Mouse (Mus musculus) adrenal gland, postnatal 10 days (tissue): ENCODE data around the gene Sptan1. TPM values are rescaled to one million over a fixed set of nuclear protein-coding genes. Genes with fewer than 3 reads are reported as not detected.
"Not testable (repeated sequence)": the region's sequence is repeated elsewhere in the genome, so short reads cannot be mapped to it uniquely, and the experiment has no call there.

Experiments
- DNase-seq: peaks from one replicate; pipeline ENCODE4 v3.0.0; 2021; ENCODE audit warnings: mixed read lengths
- total RNA-seq, 2 experiments: library from RNA; stranded (reverse); gene quantifications; 2 replicates each; pipeline ENCODE4 v1.2.3; 2021

Gene Sptan1
- total RNA-seq, 2 experiments from 2014 or later = 200 to 226 TPM

DNA sequence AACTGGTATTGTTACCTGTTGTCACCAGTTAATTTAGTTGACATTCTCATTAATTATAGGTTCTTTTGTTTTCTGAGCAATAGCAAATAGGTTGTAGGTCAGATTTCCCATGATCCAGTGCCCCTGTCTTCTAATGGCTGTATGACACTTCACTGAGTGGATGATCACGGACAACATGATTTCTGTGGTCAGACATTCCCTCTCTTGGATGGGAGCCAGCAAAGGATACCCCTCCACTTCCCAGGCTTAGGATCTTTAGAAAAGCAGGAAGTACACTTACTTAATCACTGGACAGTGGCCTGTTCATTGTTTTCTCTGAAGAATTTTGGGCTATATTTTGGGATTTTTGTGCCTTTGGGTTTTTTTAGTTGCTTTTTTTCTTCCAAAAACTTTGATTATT is 43.7 kb downstream of the Sptan1 start:
- DNase-seq = no peak

DNA sequence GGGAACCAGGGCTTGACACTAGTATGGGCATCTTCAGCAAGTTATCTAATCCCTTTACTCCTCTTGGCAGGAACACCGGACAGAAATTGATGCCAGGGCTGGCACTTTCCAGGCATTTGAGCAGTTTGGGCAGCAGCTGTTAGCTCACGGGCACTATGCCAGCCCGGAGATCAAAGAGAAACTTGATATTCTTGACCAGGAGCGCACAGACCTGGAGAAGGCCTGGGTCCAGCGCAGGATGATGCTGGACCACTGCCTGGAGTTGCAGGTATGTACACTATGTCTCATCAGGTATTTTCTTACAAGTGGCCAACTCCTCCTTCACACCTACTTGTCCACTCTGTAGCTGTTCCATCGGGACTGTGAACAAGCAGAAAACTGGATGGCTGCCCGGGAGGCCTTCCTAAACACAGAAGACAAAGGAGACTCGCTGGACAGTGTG is 45.5 kb downstream of the Sptan1 start:
- DNase-seq = peak; percentile 74

DNA sequence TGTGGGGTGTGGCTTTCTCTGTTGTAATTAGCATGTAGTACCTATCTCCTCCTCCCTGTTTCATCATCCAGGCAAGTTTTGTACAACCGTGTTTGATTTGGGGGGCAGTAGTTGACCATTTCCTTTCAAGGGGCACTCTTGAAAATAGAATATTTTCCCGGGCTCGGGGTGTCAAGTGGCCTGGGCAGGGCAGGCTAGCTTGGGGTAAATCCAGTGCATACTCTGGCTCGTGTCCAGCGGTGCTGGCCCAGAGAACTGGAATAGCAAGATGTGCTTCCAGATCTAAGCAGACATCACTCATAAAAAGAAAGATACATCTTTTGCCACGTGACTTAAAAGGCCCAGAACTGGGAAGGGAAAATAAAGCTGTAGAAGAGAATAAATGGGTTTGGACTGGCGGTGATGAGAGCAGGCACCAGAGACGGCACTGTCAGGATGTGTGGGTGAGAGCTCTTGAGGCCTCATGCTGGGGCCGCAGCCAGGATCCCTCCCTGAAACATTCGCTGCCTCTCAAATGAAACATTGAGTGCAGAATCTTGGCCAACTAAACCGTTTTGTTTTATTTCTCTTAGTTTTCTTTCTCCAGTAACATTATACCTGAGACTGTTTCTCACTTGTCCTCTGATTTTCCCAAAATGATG is 49.1 kb downstream of the Sptan1 start:
- DNase-seq = no peak

DNA sequence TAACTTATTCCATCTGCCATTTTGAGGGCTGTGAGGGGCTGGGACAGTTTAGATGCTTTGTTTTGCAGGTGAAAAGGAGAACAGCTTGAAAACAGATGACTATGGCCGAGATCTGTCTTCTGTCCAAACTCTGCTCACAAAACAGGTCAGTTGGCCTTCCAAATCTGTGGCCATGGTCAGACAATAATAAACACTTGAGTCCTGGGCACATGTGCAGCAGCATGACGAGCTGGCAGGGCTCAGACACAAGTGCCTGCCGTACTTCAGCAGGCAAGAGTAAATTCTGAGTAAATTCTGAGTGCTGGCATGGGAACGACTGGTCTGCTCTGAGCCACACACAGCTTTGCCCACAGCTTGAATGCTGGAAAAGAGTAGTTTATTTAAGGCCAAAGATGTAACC is 60.1 kb downstream of the Sptan1 start:
- DNase-seq = no peak

DNA sequence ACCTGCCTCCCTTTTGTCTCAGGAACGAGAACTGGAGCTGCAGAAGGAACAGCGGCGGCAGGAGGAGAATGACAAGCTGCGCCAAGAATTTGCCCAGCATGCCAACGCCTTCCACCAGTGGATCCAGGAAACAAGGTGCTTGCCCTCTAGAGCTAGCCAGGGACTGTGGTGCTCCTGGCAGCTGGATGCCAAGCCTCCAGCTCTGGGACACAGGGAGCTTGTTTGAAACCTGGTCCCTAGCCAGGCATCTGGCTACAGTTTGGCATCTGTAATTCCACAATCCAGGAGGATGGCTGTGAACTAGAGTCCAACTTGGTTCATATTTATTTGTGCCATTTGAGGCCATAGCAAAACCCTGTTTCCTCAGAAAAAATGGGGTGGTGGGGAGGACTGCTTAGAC is 61.6 kb downstream of the Sptan1 start:
- DNase-seq = peak; percentile 36

DNA sequence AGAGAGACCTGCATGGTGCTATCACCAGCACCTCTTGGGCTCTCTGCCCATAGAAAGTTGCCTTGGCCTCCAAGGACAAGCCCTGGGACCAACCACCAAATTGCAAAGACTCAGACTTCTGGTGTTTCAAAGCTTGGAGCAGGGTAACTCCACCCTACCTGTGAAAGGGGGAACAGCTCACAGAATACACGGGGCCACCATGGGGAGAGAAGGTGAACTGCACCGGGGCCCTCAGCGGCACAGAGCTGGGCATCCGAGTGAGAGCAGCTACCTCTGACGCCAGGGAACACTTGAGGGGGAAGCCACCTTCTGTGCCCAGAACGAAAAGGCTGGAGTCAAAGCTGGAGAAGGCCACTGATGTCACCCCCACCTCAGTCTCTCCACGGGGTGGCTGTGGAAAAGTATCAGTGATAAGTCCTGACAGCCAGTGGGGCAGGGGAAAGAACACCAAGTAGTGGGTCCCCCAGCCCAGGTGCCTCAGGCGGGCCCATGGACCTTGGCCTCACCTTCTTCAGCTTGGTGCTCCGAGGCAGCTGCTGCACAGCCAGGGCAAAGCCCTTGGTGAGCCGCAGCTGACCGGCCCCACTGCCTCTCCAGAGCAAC is 67.0 kb downstream of the Sptan1 start:
- DNase-seq = no peak

DNA sequence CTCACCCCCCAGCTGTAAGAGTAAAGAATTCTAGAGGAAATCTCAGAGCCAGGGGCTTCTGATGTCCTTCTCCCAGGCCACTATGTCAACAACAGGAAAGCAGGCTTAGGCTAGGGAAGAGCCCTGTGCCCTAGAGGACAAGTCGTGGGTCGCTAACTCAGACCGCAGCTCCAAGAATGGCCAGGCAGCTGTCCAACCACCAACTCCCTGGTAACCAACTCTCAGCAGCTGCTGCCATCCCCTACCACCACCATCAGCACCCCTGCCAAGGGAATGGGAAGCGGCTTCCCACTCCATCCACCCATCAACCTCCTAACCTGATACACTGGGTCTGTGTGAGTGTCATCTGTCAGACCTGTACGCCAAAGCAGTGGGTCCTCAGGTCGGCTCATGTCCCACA is 67.6 kb downstream of the Sptan1 start:
- DNase-seq = no peak

DNA sequence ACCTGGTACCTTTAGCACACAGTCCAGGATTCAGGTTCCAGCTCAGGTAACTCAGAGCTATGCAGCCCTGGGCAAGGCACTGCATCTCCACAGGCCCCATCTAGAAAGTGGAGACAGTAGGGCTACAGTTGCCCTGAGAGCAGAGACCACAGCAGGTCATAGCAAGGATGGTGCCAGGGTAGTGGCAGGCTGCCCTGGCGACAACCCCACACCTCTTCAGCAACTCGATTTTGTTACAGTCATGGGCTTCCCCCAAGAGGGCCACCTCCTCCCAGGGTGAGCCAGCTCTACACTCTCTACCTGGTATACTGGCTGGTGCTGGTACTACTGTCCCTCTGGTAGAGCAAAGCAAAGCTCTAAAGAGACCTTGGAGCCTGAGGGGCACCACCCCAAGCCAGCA is 72.4 kb downstream of the Sptan1 start:
- DNase-seq = peak; percentile 51

DNA sequence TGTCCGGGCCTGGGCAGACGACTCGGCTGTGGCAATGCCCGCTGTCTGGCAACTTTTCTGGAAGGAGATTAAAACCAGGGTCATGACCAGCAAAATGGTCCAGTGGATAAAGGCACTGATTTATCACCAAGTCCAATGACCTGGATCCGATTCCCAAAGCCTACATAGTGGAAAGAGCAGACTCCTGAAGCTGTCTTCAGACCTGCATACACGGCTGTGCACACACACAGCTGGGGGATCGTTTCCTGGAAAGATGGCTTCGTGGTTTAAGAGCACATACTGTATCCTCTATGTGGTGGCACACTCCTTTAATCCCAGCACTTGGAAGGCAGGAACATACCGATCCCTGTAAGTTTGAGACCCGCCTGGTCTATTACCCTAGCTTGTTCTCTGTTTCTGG is 73.0 kb downstream of the Sptan1 start:
- no peak for DNase-seq

DNA sequence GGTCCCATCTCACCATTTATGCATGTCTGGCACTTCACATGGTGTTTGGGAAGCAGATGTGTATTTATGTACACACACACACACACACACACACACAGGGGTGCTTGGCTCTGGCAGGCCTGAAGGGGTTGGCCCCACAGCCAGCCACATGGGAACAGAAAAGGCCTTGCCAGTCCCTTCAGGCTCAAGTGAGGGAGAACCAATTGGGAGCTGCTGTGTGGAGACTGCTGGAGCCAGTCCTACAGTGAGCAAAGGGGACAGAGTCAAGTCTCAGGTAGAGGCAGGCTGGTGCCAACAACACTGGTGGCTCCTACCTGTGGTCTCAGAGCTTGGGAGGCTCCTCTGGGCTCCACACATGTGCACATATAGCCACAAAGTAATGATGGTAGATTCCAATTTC is 74.3 kb downstream of the Sptan1 start:
- DNase-seq = peak; percentile 52

DNA sequence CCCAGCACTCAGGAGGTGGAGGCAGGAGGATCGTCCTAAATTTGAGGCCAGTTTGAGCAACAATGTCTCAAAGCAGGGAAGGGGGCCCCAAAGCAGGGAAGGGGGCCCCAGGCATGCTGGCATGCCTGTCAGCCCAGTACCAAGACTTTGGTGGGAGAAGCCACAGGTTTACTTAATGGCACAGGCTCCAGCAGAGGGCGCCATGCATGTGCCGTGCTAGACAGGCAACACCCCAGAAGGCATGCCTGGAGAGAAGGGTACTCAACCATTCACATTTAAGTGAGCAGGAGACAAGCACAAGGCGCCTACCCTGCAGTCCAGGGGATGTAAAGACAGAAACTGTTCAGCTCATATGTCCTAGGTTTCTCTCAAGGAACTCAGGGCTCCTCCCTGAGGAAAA is 77.1 kb downstream of the Sptan1 start:
- peak; percentile 91 for DNase-seq

DNA sequence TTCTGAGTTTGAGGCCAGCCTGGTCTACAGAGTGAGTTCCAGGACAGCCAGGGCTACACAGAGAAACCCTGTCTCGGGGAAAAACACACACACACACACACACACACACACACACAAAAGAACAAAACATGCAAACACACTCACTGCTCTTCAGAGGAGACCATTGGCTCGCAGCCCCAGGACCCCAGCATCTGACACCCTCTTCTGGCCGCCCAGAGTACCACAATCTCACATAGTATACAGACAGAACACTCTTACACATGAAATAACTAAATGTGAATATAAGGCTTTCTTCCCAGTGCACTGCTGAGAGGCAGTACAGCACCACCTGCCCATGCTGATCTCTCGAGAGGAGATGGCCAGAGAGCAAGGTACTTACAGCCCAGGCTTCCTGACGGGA is 79.2 kb downstream of the Sptan1 start:
- no peak for DNase-seq

DNA sequence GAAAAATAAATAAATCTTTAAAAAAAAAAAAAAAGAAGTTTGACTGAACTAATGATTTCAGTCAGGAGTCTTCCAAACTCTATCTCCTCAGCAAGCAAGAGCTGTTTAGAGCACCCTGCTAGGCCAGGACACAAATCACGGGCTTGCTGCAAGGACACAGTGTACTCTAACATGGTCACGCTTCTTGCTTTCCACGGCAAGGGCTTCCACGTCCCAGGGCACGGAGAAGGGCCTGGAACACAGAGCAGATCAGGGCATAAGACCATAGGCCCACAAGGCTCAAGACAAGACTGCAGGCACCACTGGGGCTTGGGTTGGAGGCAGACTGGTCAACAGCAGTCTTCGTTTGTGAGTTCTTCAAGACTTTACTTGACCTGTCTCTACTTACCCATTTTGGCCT is 81.8 kb downstream of the Sptan1 start:
- DNase-seq = no peak

DNA sequence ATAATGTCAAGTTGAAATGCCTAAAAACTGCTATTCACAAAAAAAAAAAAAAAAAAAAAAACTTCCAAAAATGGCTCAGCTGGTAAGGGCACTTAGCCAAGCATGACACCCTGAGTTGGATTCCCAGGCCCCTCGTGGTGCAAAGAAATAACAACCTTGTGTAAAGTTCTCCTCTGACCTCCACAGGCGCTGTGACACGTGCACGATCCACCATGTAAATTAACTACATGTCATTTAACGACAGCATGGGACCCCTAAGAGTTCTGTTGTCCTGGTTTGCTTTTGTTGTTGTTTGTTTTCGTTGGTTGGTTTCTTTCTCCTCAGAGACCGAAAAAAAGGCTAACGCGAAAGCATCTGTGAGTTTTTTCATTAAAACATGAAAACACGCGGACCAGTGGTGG is 82.7 kb downstream of the Sptan1 start:
- no peak for DNase-seq

DNA sequence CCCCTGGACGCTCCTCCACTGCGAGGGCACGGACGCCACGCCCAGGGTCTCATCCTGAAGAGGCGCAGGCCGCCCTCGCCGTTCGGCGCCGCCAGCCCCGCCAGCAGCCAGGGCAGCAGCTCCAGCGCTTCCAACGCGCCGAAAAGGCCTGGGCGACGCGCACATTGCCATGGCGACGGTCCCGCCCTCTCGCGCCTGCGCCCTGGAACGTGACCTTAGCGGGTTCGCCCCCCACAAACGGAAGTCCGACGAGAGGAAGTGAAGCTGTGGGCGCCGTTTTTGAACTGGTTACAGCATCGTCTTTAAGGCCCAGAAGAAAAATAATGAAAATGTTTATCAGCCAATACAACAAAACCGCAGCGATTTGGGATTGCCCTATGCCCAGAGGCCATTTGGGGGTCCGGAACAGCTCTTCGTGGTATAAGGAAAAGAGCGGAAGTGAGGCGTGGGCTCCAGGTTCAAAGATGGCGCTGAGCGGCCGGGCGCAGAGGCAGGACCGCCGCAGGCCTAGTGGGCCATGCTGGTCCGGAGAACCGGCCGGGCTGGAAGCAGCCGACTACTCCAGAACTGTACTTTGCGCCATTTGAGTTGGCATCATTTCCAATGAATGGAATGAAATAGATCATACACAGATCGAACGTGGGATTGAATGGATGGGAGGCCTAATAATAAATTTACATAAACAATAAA is 83.5 kb downstream of the Sptan1 start, which contains the start of gene Wdr34:
Gene Wdr34, minus strand, starts transcription at position 183 of the 690 bp plus-strand sequence.
- DNase-seq = peak; percentile 99

DNA sequence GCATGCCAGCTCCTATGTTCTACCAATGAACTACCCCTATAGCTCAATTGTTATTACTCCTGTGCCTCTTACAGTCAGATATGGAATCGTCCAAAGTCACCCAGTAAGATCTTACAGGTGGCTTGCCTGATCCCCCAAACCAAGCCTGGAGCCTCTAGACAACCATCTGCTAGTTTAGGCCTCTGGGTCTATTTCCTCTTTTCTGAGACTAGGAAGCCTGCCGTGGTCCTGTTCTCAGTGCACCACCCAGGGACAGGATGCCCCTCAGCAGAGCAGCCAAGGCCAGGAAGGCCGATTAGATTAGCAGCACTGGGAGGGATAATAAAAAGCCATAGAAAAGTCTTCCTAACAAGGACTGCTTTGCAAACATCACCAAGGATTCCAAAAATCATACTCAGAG is 84.5 kb downstream of the Sptan1 start:
- no peak for DNase-seq

DNA sequence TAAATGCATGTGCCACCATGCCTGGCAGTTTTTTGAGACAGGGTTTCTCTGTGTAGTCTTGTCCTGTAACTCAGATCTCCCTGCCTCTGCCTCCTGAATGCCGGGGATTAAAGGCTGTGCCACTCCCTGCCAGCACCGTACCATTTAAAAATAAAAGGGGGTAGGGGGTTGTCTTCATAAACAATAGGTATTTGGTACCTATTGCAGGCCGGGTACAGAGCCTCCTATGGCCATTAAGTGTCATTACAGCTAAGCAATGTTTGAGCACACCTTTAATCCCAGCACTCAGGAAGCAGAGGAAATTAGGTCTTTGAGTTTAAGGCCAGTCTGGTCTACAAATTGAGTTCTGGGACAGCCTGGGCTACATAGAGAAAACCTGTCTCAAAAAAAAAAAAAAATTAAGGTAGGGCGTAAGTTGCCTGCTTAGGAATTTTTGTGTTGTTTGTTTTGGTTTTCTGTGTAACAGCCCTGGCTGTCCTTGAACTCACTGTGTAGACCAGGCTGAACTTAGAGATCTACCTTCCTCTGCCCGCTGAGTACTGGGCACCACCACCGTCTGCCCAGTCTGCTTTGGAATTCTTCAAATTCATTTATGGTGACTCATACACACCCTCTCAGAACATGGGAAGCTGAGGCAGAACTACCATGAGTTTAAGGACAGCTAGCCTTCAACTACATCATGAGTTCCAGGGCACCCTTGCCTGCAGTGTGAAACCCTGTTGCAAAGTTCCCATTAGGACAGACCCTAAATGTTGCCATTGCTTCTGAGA is 86.8 kb downstream of the Sptan1 start:
- DNase-seq = no peak

DNA sequence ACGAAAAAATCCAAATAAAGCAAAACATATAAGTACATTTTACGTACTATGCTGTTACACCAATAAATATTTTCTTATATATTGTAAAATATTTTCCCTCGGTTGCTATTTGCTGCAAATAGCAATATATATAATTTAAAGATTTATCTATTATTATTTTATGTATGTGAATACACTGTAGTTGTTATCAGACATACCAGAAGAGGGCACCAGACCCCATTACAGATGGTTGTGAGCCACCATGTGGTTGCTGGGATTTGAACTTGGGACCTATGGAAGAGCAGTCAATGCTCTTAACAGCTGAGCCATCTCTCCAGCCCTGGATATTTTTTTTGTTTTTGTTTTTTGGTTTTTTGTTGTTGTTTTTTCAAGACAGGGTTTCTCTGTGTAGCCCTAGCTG is 90.0 kb downstream of the Sptan1 start:
- not testable (repeated sequence) for DNase-seq

DNA sequence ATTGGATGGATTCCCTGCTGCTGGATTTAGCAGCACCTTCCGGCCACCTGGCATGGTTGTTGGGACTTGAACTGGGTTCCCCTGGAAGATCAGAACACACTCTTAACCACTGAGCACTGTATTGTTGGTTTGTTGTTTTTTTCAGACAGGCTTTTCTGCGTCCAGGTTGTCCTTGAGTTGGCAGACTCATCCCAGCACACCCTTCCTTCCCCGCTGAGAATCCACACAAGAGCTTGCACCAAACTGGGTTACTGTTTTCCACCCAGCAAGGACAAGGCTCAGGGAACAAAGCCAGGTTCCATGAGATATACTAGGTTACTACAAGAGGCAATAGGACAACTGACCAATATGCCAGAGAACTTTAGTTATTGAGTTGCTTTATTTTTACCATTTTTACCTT is 91.4 kb downstream of the Sptan1 start:
- peak; percentile 47 for DNase-seq

DNA sequence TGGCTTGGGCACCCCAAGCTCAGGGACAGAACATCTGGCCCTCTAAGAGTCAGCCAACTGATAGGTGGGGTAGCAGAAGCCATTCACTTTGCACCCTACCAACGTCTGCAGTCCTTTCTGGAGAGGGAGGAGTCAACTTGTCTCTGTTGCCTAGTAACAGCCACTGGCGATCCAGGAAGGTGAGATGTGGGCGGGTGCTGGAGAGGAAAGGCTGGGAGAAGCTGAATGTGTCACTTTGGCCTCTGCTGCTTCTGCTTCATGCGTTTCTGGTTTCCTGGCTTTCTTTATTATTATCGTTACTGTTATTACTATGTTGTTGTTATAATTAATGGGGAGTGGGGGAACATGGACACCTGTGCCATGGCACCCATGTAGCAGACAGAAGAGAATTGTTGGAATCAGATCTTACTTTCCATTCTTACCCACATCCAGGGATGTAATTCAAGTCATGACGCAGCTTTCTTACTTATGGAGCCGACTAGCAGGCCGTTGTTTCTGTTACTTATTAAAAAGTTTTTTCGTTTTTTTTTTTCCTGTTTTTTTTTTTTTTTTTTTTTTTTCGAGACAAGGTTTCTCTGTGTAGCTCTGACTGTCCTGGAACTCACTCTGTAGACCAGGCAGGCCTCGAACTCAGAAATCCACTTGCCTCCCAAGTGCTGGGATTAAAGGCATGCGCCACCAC is 92.0 kb downstream of the Sptan1 start, which contains the start of gene Set:
Gene Set, plus strand, starts transcription at position 156 of the 682 bp plus-strand sequence.
- peak; percentile 67 for DNase-seq

DNA sequence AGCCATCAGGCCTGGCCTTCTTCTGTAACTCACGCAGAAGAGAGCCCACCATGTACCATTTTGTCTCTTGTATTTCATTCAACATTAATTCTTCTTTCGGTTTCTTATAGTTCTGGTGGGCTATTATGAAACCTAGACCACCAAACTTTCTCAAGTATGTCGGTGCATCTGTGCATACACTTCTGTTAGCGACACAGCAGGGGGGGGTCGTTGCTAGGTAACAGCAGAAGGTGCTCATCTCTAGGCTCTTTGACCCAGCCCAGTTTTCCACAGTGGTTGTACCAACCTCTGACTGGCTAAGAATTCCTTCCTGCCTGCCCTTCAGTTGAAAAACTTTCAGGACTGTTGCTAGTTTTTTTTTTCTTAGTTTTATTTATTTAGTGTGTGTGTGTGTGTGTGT is 93.1 kb downstream of the Sptan1 start:
- DNase-seq = no peak
